Mouse (Mus musculus) liver, adult 2 months (tissue): ENCODE results near the gene Tgfbr1.

Experiments
- CTCF ChIP-seq: fragments of 200-500 bp; IDR thresholded peaks from 2 replicates; pipeline ENCODE4 v1.5.1; 2011; ENCODE audit warnings: low read depth, low read length, control low read depth
- POLR2A ChIP-seq: fragments of 200-500 bp; IDR thresholded peaks from 2 replicates; pipeline ENCODE4 v1.6.1; 2011; ENCODE audit warnings: low read length, control low read depth; ENCODE audit not compliant: insufficient read depth; ENCODE audit errors: extremely low read depth

- TF ChIP-seq POLR2A (no peak), CTCF (peak; percentile 94)
Measured at GRCm38 (mm10) chr4:47437365-47438340, 84.6 kb downstream of the Tgfbr1 start.
